In genomic region chr13:43493058-43493481, GRCm38 (mm10) we compare ENCODE assay signal across 15 mouse cellular contexts. TPM values are rescaled to one million over a fixed set of nuclear protein-coding genes. Genes with fewer than 3 reads are reported as not detected.
DNase-seq lines count a peak whose midpoint lies in the region; ATAC-seq and TF ChIP-seq lines count a peak whose summit lies in the region.
"Had no signal": no experiment of that assay in that cellular context is flagged by ENCODE, and none has a peak within 500 bp of the region (broad histone marks: within the 10 kb centered on the region; RNA-seq: fewer than 3 reads in every experiment).

No protein-coding gene starts in this region.

- H3K27ac ChIP-seq in kidney, embryonic 16.5 days (ENCODE audit: low read length): no peak overlapping the region
- no peak overlapping the region for H3K27ac ChIP-seq in forebrain, postnatal 0 days (ENCODE audit: low read depth, low read length)
- H3K27ac ChIP-seq: limb, embryonic 12.5 days had no signal

- no peak overlapping the region for H3K4me2 ChIP-seq in kidney, embryonic 16.5 days (replicated peaks; ENCODE audit: low read depth, low read length)
- no peak overlapping the region for H3K4me2 ChIP-seq in forebrain, postnatal 0 days (ENCODE audit: low read depth)
- H3K4me2 ChIP-seq: heart, embryonic 11.5 days; limb, embryonic 12.5 days had no signal

- H3K4me3 ChIP-seq in kidney, embryonic 16.5 days (ENCODE audit: low read length): no peak overlapping the region
- H3K4me3 ChIP-seq in forebrain, postnatal 0 days (ENCODE audit: low read depth, low read length): no peak overlapping the region
- H3K4me3 ChIP-seq: limb, embryonic 12.5 days had no signal

- no peak for TF ChIP-seq CTCF in forebrain, postnatal 0 days (IDR thresholded peaks at IDR 0.05; ENCODE audit: low read depth)

- ATAC-seq in kidney, embryonic 16.5 days (ENCODE audit: low FRiP score, low TSS enrichment): 0 out of 2 replicates have a peak, but pooled peaks have one; percentile 31
- ATAC-seq in forebrain, postnatal 0 days: peak; percentile 69; the same call in 1 of the 2 replicates
- ATAC-seq: CD4-positive, CD25-positive, alpha-beta regulatory T cell, adult 4 months; inflammation-experienced regulatory T-cells, adult 6 months had no signal

- H3K36me3 ChIP-seq in kidney, embryonic 16.5 days (ENCODE audit: insufficient read depth, low read length): no peaks in the 10 kb centered on the region
- no peaks in the 10 kb centered on the region for H3K36me3 ChIP-seq in forebrain, postnatal 0 days (ENCODE audit: insufficient read depth)
- H3K36me3 ChIP-seq: limb, embryonic 12.5 days had no signal

- H3K9ac ChIP-seq in kidney, embryonic 16.5 days (replicated peaks; ENCODE audit: low read length): no peak overlapping the region
- H3K9ac ChIP-seq in forebrain, postnatal 0 days: no peak overlapping the region
- H3K9ac ChIP-seq: limb, embryonic 12.5 days had no signal

- WGBS in kidney, embryonic 16.5 days: 66% methylated on average over 11 of the region's 11 CpGs
- WGBS in forebrain, postnatal 0 days: 52% methylated on average over 11 of the region's 11 CpGs

- H3K9me3 ChIP-seq in kidney, embryonic 16.5 days (ENCODE audit: low read length): no peaks in the 10 kb centered on the region; the same call in 1 of the 2 replicates
- H3K9me3 ChIP-seq in forebrain, postnatal 0 days (ENCODE audit: low read length): no peaks in the 10 kb centered on the region

- DNase-seq in kidney, adult 11 months: no peak
- peak; percentile 78 for DNase-seq in brain, adult 2 months (ENCODE audit: low read depth, low spot score)
- DNase-seq in forebrain, postnatal 0 days: no peak
- peak; percentile 38 to 66 for DNase-seq in lung, postnatal 4 days
- DNase-seq in kidney, postnatal 25 days: no peak
- no peak for DNase-seq in thymus, postnatal 14 days
- DNase-seq: adrenal gland, postnatal 10 days; cerebellum, adult 11-12 months; spleen, adult 18-20 months; thymus, adult 2 months had no signal

- H3K4me1 ChIP-seq in kidney, embryonic 16.5 days (ENCODE audit: insufficient read depth, low read length): no peaks in the 10 kb centered on the region
- no peaks in the 10 kb centered on the region for H3K4me1 ChIP-seq in forebrain, postnatal 0 days (ENCODE audit: insufficient read depth)

- H3K27me3 ChIP-seq in kidney, embryonic 16.5 days (ENCODE audit: insufficient read depth, low read length): no peaks in the 10 kb centered on the region
- no peaks in the 10 kb centered on the region for H3K27me3 ChIP-seq in forebrain, postnatal 0 days (ENCODE audit: insufficient read depth, low read length)
- H3K27me3 ChIP-seq: limb, embryonic 12.5 days had no signal

RNA-seq across cellular contexts. Expression of gene Ranbp9, which starts 12.0 kb away (rescaled TPM):
- 8.4 and 9.1 TPM in 2 replicates for polyA plus RNA-seq in kidney, embryonic 16.5 days (2015; fragmentation: Nextera tagmentation; extraction: Ambion mirVana)
- 44.8 and 44.9 TPM in 2 replicates for total RNA-seq in forebrain, postnatal 0 days (2014; rRNA removed)
- polyA plus RNA-seq in forebrain, postnatal 0 days (2015; fragmentation: Nextera tagmentation; extraction: Ambion mirVana): 8.1 and 9.3 TPM in 2 replicates

Comparison
In these comparisons a context has a peak if more than half of its experiments do, and no peak if none do; other contexts are left out.
1. DNase-seq: peak in brain, adult 2 months (single experiment) and lung, postnatal 4 days (2 of 2); none in kidney, adult 11 months (single experiment), forebrain, postnatal 0 days (single experiment), kidney, postnatal 25 days (0 of 2) and thymus, postnatal 14 days (single experiment).